Mouse (Mus musculus): ENCODE data around the gene Dop1a. TPM values are rescaled to one million over a fixed set of nuclear protein-coding genes. Genes with fewer than 3 reads are reported as not detected.

The Dop1a gene
- 27.3 TPM for polyA plus RNA-seq (2015; fragmentation: Illumina TruSeq; extraction: RNeasy Lipid Tissue Mini Kit (QIAGEN cat#74804); ENCODE audit: low read depth, low replicate concordance)

GRCm38 (mm10) chr9:86466990-86467870, at the start of gene Dop1a:
Gene Dop1a, plus strand, starts transcription at chr9:86467154.

GRCm38 (mm10) chr9:86464151-86465105, 2.5 kb upstream of the Dop1a start, which contains the start of gene Ube2cbp:
Gene Ube2cbp, minus strand, starts transcription at chr9:86464950.

GRCm38 (mm10) chr9:86571540-86572135, 104.7 kb downstream of the Dop1a start, which contains the start of the genes Pgm3 and Rwdd2a:
Gene Pgm3, minus strand, starts transcription at chr9:86571842.
Gene Rwdd2a, plus strand, starts transcription at chr9:86571991.

Other genes starting within 250 kb of the Dop1a start
- gene Ube2cbp, start 2.2 kb upstream of the Dop1a start, polyA plus RNA-seq (2015; fragmentation: Illumina TruSeq; extraction: RNeasy Lipid Tissue Mini Kit (QIAGEN cat#74804); ENCODE audit: low read depth, low replicate concordance), result 2.1 TPM
- gene Pgm3, start 104.7 kb downstream of the Dop1a start, polyA plus RNA-seq (2015; fragmentation: Illumina TruSeq; extraction: RNeasy Lipid Tissue Mini Kit (QIAGEN cat#74804); ENCODE audit: low read depth, low replicate concordance), result 10.7 TPM
- 49.0 TPM for gene Rwdd2a, start 104.8 kb downstream of the Dop1a start, polyA plus RNA-seq (2015; fragmentation: Illumina TruSeq; extraction: RNeasy Lipid Tissue Mini Kit (QIAGEN cat#74804); ENCODE audit: low read depth, low replicate concordance)
- gene Me1, start 228.8 kb downstream of the Dop1a start, polyA plus RNA-seq (2015; fragmentation: Illumina TruSeq; extraction: RNeasy Lipid Tissue Mini Kit (QIAGEN cat#74804); ENCODE audit: low read depth, low replicate concordance), result 66.0 TPM